Mouse (Mus musculus) myocyte (in vitro differentiated cells): ENCODE data around the gene Cyren.

Source experiments
- CEBPB ChIP-seq: IDR thresholded peaks from 2 replicates; pipeline ENCODE4 v1.6.1; 2011; ENCODE audit warnings: mild to moderate bottlenecking, moderate library complexity; ENCODE audit not compliant: poor library complexity, insufficient read depth, severe bottlenecking
- E2F4 ChIP-seq: IDR thresholded peaks from one replicate; pipeline ENCODE4 v1.6.1; 2011; ENCODE audit warnings: mild to moderate bottlenecking, control low read depth, moderate library complexity; ENCODE audit not compliant: insufficient read depth
- MAX ChIP-seq: IDR thresholded peaks from one replicate; pipeline ENCODE4 v1.6.1; 2011; ENCODE audit warnings: low read depth, mild to moderate bottlenecking, control low read depth
- MYOD1 ChIP-seq, 3 experiments: IDR thresholded peaks; one replicate each; pipeline ENCODE4 v1.6.1; 2011; ENCODE audit warnings: control low read depth in 2 of 3, low read depth in 2 of 3, mild to moderate bottlenecking in 2 of 3, moderate library complexity in 1 of 3; ENCODE audit not compliant: insufficient read length in 2 of 3, control insufficient read depth in 1 of 3
- MYOG ChIP-seq, 3 experiments: IDR thresholded peaks; one replicate each; pipeline ENCODE4 v1.6.1; 2011; ENCODE audit warnings: control low read depth in 2 of 3, low read depth in 2 of 3, mild to moderate bottlenecking in 2 of 3; ENCODE audit not compliant: insufficient read length in 2 of 3, control insufficient read depth in 1 of 3, insufficient read depth in 1 of 3
- POLR2A ChIP-seq: IDR thresholded peaks from one replicate; pipeline ENCODE4 v1.6.1; 2011; ENCODE audit warnings: low read depth, mild to moderate bottlenecking, control low read depth, moderate library complexity; ENCODE audit not compliant: insufficient read length
- POLR2AphosphoS2 ChIP-seq: IDR thresholded peaks from one replicate; pipeline ENCODE4 v1.6.1; 2011; ENCODE audit warnings: low read depth, control low read depth; ENCODE audit not compliant: insufficient read length
- REST ChIP-seq: IDR thresholded peaks from one replicate; pipeline ENCODE4 v1.6.1; 2011; ENCODE audit warnings: mild to moderate bottlenecking, control low read depth, moderate library complexity; ENCODE audit not compliant: insufficient read depth, insufficient read length
- SRF ChIP-seq: IDR thresholded peaks from one replicate; pipeline ENCODE4 v1.6.1; 2011; ENCODE audit warnings: low read depth; ENCODE audit not compliant: control insufficient read depth, insufficient read length
- TCF12 ChIP-seq: IDR thresholded peaks from one replicate; pipeline ENCODE4 v1.6.1; 2011; ENCODE audit warnings: mild to moderate bottlenecking, control low read depth; ENCODE audit not compliant: poor library complexity, insufficient read depth, severe bottlenecking
- USF1 ChIP-seq: IDR thresholded peaks from one replicate; pipeline ENCODE4 v1.6.1; 2011; ENCODE audit warnings: low read depth, mild to moderate bottlenecking, control low read depth, moderate library complexity

- TF ChIP-seq POLR2A = no peak
- no peak for TF ChIP-seq MAX
- TF ChIP-seq USF1 = no peak
- TF ChIP-seq MYOG (IDR thresholded peaks at IDR 0.05; ENCODE audit: control insufficient read depth in 1 of 3, insufficient read depth in 1 of 3, insufficient read length in 2 of 3, low read depth in 2 of 3) = no peak
- no peak for TF ChIP-seq E2F4
- TF ChIP-seq MYOD1 (IDR thresholded peaks at IDR 0.05; ENCODE audit: control insufficient read depth in 1 of 3, insufficient read length in 2 of 3, low read depth in 2 of 3) = no peak
- no peak for TF ChIP-seq CEBPB
- TF ChIP-seq POLR2AphosphoS2 = no peak
- TF ChIP-seq REST = no peak
- TF ChIP-seq TCF12 = no peak
- no peak for TF ChIP-seq SRF
Measured at GRCm38 (mm10) chr6:34909631-34910345, 31.9 kb upstream of the Cyren start.
